Mouse (Mus musculus) cerebellum, postnatal 14 days (tissue): ENCODE measurements around the gene Asxl1.

Experiments
- DNase-seq, 2 experiments: peaks; one replicate each; pipeline ENCODE4 v3.0.0; 2021; ENCODE audit warnings: mixed read lengths in 2 of 2

Asxl1 gene

GRCm38 (mm10) chr2:153445137-153446016 lies 99.7 kb downstream of the Asxl1 start:
- DNase-seq, result peak in 1 of 2 experiments; percentile 39

- DNase-seq, result peak; percentile 76 to 80
Measured at GRCm38 (mm10) chr2:153446017-153446408, 100.4 kb downstream of the Asxl1 start.

GRCm38 (mm10) chr2:153446476-153446875 lies 100.8 kb downstream of the Asxl1 start:
- no peak for DNase-seq

GRCm38 (mm10) chr2:153447719-153448118 lies 102.1 kb downstream of the Asxl1 start:
- DNase-seq, result no peak

- no peak for DNase-seq
Measured at GRCm38 (mm10) chr2:153448519-153448918, 102.9 kb downstream of the Asxl1 start.
